Mouse (Mus musculus) heart, postnatal 10 days (tissue): ENCODE results near the gene Tuft1. TPM values are rescaled to one million over a fixed set of nuclear protein-coding genes. Genes with fewer than 3 reads are reported as not detected.
A peak's percentile ranks its signal among the peaks of the same experiment; 100 is the strongest.
"Not testable (repeated sequence)": the region's sequence is repeated elsewhere in the genome, so short reads cannot be mapped to it uniquely, and the experiment has no call there.

ENCODE experiments used
- DNase-seq, 2 experiments: peaks; one replicate each; pipeline ENCODE4 v3.0.0; 2021
- intact Hi-C: fragments of 180-260 bp; cut with DNase I; formaldehyde crosslinking; loops from one replicate; pipeline ENCODE4 v1.15.1; 2025
- total RNA-seq, 2 experiments: library from RNA; stranded (reverse); gene quantifications; 2 replicates each; pipeline ENCODE4 v1.2.3; 2021

Tuft1 gene
- total RNA-seq, 2 experiments from 2014 or later, result 3.2 to 3.3 TPM

GRCm38 (mm10) chr3:94665060-94665802 lies 6.6 kb upstream of the Tuft1 start:
- DNase-seq, result not testable (repeated sequence)

GRCm38 (mm10) chr3:94660841-94661240 lies 2.2 kb upstream of the Tuft1 start:
- DNase-seq, intact Hi-C loops: not testable (repeated sequence)

More at GRCm38 (mm10) chr3:94665060-94665802, 6.6 kb upstream of the Tuft1 start:
- intact Hi-C loops, result not testable (repeated sequence)

GRCm38 (mm10) chr3:94659142-94659748 lies 573 bp upstream of the Tuft1 start:
- DNase-seq, result peak in 1 of 2 experiments; percentile 27
- intact Hi-C loops, result loop anchor here (10.0 kb wide), 1 partner anchor 96 kb away; no protein-coding TSS in a partner anchor

GRCm38 (mm10) chr3:94657852-94658739 lies 576 bp downstream of the Tuft1 start:
- intact Hi-C loops, result loop anchor here (10.0 kb wide), 1 partner anchor 97 kb away; no protein-coding TSS in a partner anchor
- DNase-seq, result not testable (repeated sequence)

- intact Hi-C loops, result loop anchor here (10.0 kb wide), 1 partner anchor 101 kb away; no protein-coding TSS in a partner anchor
- not testable (repeated sequence) for DNase-seq
These were observed 4.7 kb downstream of the Tuft1 start for GRCm38 (mm10) chr3:94653967-94654366.

- intact Hi-C loops, result loop anchor here (10.0 kb wide), 1 partner anchor 104 kb away; no protein-coding TSS in a partner anchor
These were observed 8.3 kb downstream of the Tuft1 start for GRCm38 (mm10) chr3:94650409-94650808.

GRCm38 (mm10) chr3:94648755-94649590 lies 9.7 kb downstream of the Tuft1 start:
- DNase-seq, result peak in 1 of 2 experiments; percentile 12
- intact Hi-C loops, result no loop called here

More at GRCm38 (mm10) chr3:94650409-94650808, 8.3 kb downstream of the Tuft1 start:
- DNase-seq, result no peak

GRCm38 (mm10) chr3:94642495-94643162 lies 16.0 kb downstream of the Tuft1 start, which contains the start of gene Gm10972:
Gene Gm10972 (plus strand): TSS chr3:94643112.
- intact Hi-C loops, DNase-seq: not testable (repeated sequence)

- intact Hi-C loops, result no loop called here
- DNase-seq, result no peak
These were observed 28.8 kb downstream of the Tuft1 start for GRCm38 (mm10) chr3:94629876-94630275.

GRCm38 (mm10) chr3:94628712-94629111 lies 30.0 kb downstream of the Tuft1 start:
- intact Hi-C loops, result no loop called here
- DNase-seq, result no peak

- intact Hi-C loops, result no loop called here
- no peak for DNase-seq
These were observed 34.4 kb downstream of the Tuft1 start for GRCm38 (mm10) chr3:94624281-94624680.

- intact Hi-C loops, result no loop called here
- no peak for DNase-seq
These were observed 36.1 kb downstream of the Tuft1 start for GRCm38 (mm10) chr3:94622550-94622949.

- peak in 1 of 2 experiments; percentile 25 for DNase-seq
- intact Hi-C loops, result no loop called here
These were observed 36.7 kb downstream of the Tuft1 start for GRCm38 (mm10) chr3:94621740-94622507.

- DNase-seq, result peak; percentile 36 to 61
- intact Hi-C loops, result loop anchor here (10.0 kb wide), 1 partner anchor 288 kb away; no protein-coding TSS in a partner anchor
These were observed 42.0 kb downstream of the Tuft1 start for GRCm38 (mm10) chr3:94616717-94617116.

- peak; percentile 27 to 38 for DNase-seq
- intact Hi-C loops, result loop anchor here (5.0 to 10.0 kb wide), 2 partner anchors 234 to 291 kb away; no protein-coding TSS in a partner anchor
These were observed 45.3 kb downstream of the Tuft1 start for GRCm38 (mm10) chr3:94613258-94613878.

GRCm38 (mm10) chr3:94612274-94612673 lies 46.4 kb downstream of the Tuft1 start:
- intact Hi-C loops, result loop anchor here (5.0 to 10.0 kb wide), 2 partner anchors 235 to 293 kb away; no protein-coding TSS in a partner anchor
- DNase-seq, result no peak

GRCm38 (mm10) chr3:94611834-94612233 lies 46.8 kb downstream of the Tuft1 start:
- intact Hi-C loops, result loop anchor here (5.0 to 10.0 kb wide), 2 partner anchors 235 to 293 kb away; no protein-coding TSS in a partner anchor
- DNase-seq, result no peak
